Mouse (Mus musculus) liver, adult 2 months (tissue): Measurements from ENCODE around the gene Tyrobp.

Experiments
- CTCF ChIP-seq: fragments of 200-500 bp; IDR thresholded peaks from 2 replicates; pipeline ENCODE4 v1.5.1; 2011; ENCODE audit warnings: low read depth, low read length, control low read depth
- POLR2A ChIP-seq: fragments of 200-500 bp; IDR thresholded peaks from 2 replicates; pipeline ENCODE4 v1.6.1; 2011; ENCODE audit warnings: low read length, control low read depth; ENCODE audit not compliant: insufficient read depth; ENCODE audit errors: extremely low read depth

DNA sequence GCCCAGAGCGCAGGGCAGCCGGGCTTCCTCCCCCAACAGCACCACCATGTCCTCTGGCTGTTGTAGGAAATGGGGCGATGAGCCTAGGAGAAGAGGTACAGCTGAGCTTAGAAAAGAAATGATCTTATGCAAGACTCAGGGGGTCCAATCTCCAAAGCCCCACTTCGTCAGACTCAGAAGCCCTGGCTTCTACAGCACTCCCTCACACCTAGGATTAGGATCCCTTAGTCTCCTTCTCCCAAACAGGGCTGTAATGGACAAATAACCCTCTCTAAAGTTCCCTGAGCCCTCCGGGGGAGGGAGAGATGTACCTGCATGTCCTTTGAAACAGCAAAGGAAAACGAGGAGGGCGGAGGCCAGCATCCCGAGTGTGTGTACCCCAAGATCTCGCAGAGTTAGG, 42.9 kb downstream of the Tyrobp start:
- TF ChIP-seq CTCF (no peak), POLR2A (no peak)
